Mouse (Mus musculus) adrenal gland, adult 18-20 months (tissue): ENCODE results near the gene Lypla2. TPM values are rescaled to one million over a fixed set of nuclear protein-coding genes. Genes with fewer than 3 reads are reported as not detected.
"Not testable (repeated sequence)": the region's sequence is repeated elsewhere in the genome, so short reads cannot be mapped to it uniquely, and the experiment has no call there.

Source experiments
- DNase-seq, 2 experiments: peaks; one replicate each; pipeline ENCODE4 v3.0.0; 2021 to 2022; ENCODE audit warnings: low spot score in 2 of 2
- long read RNA-seq, 2 experiments: library from polyadenylated mRNA; stranded (forward); transcript quantifications; one replicate each; pipeline ENCODE4 v2.0.0; 2021
- total RNA-seq, 2 experiments: library from RNA; stranded (reverse); gene quantifications; 1 replicate in 1 of 2; 2 replicates in 1 of 2; pipeline ENCODE4 v1.2.3; 2021

Gene Lypla2
- total RNA-seq = 10 to 100 TPM; 71.4 to 71.5 TPM
- long read RNA-seq, experiment 1, transcript Lypla2-201 (10 exons, 1,626 nt) = major isoform, 43 of 53 reads
- long read RNA-seq, experiment 1, partial matches to known transcripts = 2 of 53 reads
- long read RNA-seq, experiment 1, other reads (novel, unspliced or antisense) = 6 of 53 reads
- long read RNA-seq, experiment 2, transcript Lypla2-201 (10 exons, 1,626 nt) = major isoform, 62 of 91 reads
- long read RNA-seq, experiment 2, partial matches to known transcripts = 3 of 91 reads
- long read RNA-seq, experiment 2, other reads (novel, unspliced or antisense) = 25 of 91 reads

DNA sequence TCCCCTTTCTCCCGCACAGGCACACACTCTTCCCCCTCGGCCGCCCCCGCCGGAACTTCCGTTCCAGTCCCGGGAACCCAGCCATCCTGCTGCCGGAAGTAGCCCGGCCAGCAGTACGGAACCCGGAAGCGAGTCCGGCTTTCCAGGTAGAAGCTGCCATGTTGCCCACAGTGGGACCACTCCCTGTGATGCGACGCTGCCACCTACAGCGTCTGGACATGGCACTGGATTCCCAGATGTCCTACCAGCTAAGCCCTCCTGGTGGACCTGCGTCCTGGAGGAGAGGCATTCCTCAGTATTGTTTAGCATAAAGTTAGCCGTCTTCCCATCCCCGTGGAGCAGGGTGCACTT lies at the start of gene Lypla2:
Gene Lypla2 (minus strand): TSS at position 71 of the 351 bp plus-strand sequence.
- DNase-seq = peak; percentile 84 to 87

DNA sequence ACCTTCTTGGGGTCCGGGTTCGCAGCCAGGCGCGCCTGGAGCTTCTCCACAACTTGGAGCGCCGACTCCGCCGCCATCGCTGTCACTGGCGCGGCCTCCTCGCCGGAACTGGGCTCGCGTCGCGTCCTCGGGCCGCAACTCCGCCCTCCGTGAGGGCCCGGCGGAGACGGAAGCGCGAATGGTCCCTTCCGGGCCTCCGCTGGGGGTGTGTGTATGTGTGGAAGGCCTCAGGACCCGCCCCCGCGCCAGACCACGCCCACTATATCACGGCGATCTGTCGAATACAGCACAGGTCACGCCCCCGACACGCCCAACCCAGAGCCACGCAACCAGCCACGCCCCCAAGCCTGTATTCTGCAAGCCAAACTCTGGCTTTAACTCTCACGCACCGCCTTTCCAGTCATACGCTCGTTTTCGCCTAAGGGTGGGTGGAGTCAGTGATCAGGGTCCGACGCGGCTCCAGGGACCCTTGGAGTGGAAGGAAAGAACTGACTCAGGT lies 49.2 kb upstream of the Lypla2 start, which contains the start of gene Eloa:
Gene Eloa (minus strand): TSS at position 215 of the 499 bp plus-strand sequence.
- DNase-seq = peak; percentile 100

DNA sequence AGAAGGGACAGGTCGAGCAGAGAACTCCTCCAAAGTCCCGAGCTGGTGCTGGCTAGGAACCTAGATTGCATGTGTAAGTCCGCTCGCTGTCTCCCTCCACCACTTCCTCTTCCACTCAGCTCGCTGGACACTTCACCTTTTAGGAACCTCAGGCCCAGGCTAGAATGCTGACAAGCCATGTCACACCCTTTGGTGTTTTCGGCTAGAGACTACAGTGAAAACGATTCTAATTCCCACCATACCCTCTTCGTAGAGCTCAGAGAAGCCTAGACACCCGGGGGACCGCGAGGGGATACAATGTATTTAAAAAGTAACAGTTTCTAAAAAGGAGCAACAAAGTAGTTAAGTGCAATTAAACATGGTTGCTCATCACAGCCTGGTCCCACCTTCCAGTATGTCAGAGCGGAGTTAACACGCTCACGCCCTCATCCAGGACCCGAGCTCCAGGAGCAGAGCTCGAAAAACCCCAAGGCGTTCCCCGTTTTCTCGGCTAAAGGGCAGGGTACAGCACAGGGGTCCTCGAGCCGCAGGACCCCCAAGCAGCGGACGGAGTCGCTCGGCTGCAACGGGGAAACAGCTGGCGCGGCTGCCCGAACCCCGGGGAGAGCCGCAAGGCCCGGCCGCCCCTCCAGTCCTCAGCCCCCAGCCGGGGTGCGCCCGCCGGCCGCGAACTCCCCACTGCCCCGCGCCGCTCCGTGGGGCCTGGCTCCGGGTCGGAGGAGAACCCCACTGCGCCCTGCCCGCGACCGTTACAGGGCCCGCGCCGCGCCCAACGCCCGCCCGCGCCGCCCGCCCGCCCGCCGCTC lies 48.5 kb upstream of the Lypla2 start:
- peak in 1 of 2 experiments; percentile 10 for DNase-seq

DNA sequence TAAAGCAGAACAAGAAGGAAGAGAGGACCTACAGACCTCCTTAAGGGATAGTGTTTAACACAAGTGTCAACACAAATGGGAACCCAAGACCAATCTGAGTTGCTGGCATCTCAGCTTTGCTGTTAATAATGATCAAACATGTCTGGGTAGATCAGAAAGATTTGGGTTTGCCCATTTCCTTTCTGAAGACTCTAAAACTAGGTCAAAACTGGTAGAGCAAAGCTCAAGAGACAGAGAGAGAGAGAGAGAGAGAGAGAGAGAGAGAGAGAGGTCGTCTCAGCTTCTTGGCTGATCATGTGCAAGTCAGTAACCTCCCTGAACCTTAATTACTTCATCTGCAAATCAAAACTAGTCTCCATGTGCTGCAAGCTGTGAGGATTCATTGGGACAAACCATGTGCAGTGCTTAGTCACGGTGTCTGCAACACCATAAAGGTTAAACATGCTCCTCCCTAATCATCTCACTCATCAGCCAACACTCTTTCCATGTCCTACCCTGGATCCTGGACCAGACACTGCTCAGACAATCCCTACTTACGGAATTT lies 43.7 kb upstream of the Lypla2 start:
- no peak for DNase-seq

DNA sequence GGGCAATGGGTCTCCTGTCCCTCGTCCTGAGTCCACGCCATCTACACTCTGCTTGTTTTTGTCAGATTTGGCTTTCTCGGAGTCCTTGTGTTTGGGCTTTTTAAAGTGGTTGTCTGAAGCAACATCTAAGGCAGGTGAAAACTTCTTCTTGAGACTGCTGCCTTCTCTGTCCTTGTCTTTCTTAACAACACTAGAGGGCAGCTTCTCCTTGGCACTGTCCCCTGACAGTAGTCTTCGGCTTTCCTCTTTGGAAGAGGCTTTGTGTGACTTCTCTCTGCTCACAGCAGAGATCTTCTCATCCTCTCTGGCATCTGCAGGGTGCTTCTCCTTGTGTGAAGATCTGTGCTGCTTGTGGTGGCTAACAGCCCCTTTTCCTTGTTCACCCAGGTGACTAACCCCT lies 38.2 kb upstream of the Lypla2 start:
- DNase-seq = no peak

DNA sequence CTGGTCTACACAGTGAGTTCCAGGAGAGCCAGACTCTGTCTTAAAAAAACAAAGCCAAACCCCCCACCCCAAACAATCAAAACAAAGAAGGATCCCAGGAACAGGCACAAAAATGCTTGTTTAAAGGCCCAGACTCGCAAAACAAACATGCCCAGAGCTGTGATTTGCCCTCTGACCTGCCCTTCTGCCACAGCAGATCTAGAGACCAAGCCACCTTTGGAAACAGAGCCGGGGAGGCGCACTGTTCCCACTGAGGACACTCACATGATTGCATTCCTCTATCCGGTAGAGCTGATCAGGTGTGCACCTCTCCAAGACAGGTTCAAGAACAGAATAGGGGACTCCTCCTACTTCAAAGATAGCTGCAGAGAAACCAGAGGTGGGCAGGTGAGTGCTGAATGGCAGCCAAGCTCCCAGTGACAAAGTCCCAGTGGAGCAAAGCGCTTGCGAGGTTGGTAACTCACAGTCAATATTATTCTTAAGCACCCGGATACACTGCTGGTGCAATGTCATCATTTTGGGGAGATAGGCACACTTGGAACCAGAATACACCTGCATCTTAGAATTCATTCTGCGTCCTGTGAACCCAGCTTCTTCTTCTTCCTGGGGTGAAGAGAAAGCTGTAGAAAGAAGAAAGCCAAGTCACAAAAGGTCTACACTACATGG lies 36.5 kb upstream of the Lypla2 start:
- no peak for DNase-seq

DNA sequence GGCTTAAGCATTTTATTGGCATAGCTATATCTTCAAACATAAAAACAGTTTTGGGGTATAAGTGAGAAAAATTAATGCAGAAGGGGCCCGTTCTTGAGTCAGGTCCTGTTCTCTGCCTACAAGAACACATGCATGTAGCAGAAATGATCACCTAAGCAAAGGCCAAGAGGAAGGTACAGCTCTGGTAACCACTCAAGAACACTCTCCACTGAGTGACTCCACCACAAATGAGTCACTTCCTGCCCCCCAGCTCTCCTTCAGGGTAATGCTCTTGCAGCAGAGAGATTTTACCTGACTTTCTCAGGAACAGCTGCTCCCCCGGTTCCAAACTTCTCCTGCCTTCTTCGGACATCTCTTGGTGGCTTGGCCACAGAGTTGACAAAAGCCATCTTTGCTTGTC lies 34.4 kb upstream of the Lypla2 start:
- no peak for DNase-seq

DNA sequence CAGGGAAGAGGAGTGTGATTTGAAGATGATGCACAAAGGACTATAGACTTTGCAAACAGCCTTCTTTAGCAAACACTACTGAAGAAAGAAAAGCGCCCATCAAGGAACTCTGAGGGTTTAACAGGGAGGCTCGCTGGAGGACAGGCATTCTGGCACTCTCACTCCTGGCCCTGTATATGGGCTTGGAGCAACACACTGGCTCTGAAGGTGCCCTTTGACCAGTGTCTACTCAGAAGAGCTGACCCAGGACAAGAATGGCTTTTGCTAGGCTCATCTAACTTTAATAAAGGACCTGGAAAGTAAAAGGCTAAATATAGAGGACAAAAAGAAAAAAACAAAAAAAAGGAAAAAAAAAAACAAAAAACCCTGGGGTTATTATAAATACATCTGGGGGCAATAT lies 32.5 kb upstream of the Lypla2 start:
- no peak for DNase-seq

DNA sequence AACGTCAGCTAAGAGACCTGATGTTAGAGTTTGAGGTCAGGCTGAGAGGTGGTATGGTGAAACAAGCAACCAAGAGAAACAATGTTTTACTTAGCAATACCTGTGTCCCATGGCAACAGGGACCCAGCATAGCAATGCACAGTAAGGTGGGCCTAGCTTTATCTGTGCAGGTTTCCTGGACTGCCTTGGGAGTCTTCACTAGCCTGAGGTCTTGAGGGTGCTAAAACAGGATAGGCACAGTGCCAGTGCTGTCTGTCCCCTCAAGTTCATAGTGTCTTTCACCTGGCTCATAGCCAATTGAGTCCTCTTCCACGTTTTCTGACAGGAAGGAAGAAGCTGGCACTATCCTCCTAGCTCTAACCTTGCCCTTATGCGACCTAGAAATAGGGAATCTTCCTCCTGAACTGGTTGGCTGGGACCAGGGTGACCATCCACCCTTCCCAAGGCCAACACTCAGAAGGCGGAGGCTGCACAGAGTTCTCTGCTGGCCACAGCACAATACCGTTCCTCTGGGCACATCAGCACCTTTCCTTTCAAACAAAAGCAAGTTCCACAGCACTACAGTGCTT lies 31.8 kb upstream of the Lypla2 start:
- DNase-seq = no peak

DNA sequence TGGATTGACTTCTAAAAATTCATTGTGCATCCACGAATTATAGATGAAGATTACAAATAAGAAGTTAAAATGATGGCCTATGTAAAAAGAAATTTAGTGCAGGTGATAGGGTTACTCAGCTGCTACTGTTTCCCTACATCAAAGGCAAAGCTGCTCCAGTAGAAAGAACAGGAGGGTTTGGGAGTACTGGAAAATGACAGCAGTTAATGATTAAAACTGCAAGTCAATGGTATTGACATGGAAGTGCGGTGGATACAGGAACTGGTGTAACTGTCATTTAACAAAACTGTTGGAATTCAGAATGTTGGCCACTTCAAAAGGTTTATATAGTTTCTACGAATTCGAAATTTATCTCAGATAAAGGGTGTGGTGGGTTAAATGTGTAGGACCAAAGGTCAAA lies 22.7 kb upstream of the Lypla2 start:
- no peak for DNase-seq

DNA sequence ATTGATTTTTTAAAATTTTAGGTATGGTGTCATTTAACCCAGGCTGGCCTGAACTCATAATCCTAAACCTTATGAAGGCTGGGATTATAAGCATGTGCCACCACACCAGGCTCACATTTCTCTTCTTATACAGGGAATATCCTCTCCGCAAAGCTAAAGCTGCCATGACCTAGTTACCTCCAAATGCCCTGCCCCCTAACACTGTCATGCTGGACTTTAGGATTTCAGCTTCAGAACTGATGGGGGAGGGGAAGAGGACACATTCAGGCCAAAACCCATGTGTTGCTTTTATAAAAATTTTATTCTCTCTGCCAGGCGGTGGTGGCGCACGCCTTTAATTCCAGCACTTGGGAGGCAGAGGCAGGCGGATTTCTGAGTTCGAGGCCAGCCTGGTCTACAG lies 21.5 kb upstream of the Lypla2 start:
- DNase-seq = no peak

DNA sequence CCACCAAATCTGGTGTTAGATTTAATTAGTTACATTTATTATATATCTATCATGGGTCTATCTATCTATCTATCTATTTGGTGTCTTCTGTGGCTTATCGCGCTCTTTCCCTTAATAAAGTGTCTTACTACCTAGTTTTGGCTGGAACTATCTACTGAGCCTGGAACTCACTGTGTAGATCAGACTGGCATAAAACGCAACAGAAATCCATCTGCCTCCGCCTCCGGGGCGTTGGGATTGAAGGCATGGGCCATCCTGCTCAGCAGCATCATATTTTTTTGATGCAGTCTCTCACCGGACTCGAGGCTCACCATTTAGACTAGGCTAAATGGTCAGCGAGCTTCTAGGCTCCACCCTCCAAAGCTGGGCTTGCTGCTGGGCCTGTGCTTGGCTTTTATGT lies 15.3 kb upstream of the Lypla2 start:
- no peak for DNase-seq

DNA sequence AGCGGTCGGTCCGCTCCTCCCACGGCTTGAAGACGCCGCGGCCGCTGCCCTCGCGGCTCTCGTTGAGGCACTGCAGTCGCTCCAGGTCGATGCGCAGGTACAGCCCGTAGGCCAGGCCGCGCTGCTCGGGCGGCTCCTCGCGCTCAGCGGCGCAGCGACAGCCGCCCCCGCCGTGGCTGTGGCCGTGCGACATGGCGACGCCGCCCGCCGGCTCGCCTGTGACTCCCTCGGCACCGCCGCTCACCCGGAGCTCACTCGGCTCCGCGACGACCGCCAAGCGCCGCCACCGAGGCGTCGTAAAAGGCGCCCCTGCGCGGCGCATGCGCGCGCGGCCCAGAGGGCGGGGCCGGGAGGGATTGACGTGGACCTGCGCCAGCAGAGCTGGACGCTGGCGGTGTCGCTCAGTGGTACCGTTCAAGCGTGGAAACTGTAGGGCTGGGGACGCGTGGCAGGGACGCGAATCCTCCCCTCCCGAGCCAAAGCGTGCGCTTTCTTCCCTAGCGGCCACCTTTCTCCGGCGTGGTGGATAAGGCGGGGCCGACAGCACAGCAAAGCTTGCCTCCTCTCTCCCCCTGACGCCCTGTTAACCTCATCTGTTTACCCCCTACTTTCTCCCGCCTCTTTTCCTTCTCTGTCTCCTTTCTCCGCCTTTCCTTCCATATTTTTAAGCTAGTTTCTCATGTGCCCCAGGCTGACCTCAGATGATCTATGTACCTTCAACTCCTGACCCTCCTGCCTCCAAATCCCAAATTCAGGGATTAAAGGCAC lies 14.7 kb upstream of the Lypla2 start, which contains the start of gene Pithd1:
Gene Pithd1 (minus strand): TSS at position 322 of the 768 bp plus-strand sequence.
- DNase-seq = peak; percentile 91 to 94

DNA sequence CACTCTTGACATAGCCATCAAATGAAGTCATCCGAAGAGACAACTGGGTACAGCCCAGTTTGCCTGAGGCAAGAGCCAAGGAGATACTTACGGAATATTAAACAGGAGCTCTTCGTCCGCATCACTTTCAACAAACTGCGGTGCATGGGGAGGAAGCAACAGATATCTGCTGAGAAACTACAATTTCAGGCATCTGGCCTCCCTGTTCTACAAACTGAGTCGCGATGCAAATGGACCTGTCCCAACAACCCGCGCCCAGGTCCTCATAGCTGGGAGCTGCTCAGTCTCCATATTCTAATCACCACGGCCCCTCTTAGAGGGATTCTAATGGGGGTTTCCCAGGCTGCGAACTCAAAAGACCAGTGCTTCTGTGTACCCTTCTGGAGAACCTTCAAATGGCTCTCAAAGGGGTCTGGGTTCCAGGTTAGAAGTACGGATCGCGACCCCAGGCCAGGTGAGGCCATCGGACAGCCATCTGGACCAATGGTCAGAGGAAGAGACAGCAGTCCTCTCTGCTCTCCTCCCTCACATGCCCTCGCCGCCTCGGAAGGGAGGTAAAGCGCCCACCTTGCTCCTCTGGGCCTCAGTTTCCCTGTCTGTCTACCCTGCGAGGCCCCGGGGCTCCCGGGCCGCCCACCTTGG lies 14.0 kb upstream of the Lypla2 start:
- DNase-seq = no peak

DNA sequence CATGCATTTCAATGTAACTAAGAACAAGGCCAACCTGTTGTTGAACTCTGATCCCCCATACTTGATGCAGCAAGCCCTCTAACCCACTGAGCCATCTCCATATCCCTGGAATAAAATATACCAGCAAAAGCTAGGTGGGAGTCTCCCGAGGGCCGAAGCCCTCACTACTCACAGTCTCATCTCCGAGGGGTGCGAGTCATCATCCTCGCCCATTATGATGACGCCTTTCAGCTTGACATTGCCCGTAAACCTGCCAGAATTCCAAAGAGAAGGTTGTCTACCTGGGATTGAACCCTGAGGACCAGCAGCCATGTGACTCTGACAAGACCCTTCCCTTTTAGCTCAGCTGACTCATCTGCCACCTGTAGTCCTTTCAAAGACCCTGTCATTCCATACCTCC lies 13.3 kb upstream of the Lypla2 start:
- DNase-seq = no peak

DNA sequence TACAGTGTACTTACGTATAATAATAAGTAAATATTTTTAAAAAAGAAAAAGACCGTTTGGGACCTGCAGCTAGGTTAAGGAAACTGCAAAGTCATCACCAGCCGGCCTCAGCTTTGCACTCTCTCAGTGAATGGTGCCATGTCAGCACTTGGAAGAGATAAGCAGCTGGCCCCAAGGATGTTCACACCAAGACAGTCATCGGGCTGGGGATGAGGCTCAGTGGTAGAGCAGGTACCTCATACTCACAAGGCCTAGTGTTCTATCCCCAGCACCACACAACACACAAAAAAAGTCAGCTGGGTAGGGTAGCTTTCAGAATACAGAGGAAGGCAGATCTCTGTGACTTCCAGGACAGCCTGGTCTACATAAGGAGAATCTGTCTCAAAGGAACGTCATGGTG lies 12.8 kb upstream of the Lypla2 start:
- DNase-seq = no peak

DNA sequence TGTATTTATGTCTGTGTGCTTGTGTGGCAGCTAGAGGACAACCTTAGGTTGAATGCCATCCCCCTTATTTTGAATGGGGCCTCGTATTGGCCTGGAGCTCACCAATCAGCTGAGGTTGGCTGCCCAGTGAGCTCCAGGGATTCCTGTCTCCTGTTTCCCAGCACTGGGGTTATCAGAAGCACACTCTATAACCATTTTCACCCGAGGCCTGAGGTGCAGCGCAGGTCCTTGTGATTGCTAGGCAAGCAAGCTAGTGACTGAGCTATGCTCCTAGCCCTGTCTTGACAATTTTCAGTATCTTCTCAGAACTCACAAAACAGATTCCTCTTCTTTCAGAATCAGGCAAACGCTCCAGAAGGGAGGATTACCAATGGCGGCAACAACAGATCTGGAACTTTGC lies 12.1 kb upstream of the Lypla2 start:
- DNase-seq = no peak

DNA sequence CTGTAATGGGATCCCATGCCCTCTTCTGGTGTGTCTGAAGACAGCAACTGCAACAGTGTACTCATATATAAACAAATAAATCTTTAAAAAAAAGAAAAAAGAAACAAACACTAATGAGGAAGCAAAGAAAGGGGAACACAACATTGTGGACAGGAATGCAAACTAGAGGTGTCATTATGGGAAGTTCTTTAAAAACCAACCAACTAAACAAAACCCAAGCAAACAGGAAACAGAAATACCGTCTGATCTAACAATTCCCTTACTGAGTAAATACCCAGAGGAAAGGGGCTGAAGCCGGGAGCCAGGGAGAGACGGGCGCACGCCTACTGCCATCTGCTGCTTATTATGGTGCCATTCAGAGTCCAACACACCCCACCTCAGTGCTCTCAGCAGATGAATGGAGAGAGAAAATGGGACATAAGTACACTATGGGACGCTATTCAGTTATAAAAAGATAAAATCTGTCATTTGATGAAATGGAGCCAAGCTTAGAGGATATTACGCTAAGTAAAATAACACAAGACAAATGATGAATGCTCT lies 9.2 kb upstream of the Lypla2 start:
- no peak for DNase-seq

DNA sequence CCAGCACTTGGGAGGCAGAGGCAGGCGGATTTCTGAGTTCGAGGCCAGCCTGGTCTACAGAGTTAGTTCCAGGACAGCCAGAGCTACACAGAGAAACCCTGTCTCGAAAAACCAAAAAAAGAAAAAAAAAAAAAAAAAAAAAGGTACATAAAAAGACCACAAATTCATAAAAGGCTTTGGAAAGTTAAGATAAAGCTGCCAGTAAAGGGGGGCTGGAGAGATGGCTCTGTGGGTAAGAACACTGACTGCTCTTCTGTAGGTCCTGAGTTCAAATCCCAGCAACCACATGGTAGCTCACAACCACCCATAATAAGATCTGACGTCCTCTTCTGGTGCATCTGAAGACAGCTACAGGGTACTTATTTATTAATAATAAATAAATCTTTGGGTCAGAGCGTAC lies 7.8 kb upstream of the Lypla2 start:
- DNase-seq = not testable (repeated sequence)

DNA sequence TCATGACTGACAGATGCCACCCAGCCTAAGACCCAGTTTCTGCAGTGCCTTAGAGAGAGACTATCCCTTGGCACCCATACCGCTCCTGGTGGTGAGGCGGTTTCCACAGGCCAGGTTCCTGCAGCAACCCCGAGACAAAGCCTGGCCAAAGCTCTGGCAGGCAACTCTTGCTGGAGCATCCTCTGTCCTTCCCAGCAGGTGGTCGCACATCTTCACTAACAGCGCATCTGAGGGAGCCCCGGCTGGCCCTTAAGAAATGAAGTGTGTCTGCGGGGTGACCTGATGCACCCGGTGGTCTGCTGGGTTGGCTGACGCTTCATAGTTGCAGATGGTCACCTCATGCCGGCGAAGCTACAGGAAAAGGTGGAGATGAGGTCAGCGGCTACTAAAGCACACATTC lies 3.7 kb upstream of the Lypla2 start:
- DNase-seq = no peak
